In genomic region chr8:70769359-70769758, GRCm38 (mm10) we compare ENCODE assay signal across 9 mouse cellular contexts. TPM values are rescaled to one million over a fixed set of nuclear protein-coding genes. Genes with fewer than 3 reads are reported as not detected.
A peak's percentile ranks its signal among the peaks of the same experiment; 100 is the strongest.
DNase-seq lines count a peak whose midpoint lies in the region; ATAC-seq and TF ChIP-seq lines count a peak whose summit lies in the region.
"Had no signal": no experiment of that assay in that cellular context is flagged by ENCODE, and none has a peak within 500 bp of the region (broad histone marks: within the 10 kb centered on the region; RNA-seq: fewer than 3 reads in every experiment).

No protein-coding gene starts in this region.

- WGBS in forebrain, embryonic 13.5 days, result 6% methylated on average over 26 of the region's 26 CpGs
- WGBS in lung, embryonic 14.5 days, result 4% methylated on average over 26 of the region's 26 CpGs
- WGBS in olfactory bulb, adult 2 months, result 8% methylated on average over 26 of the region's 26 CpGs

- no peak for TF ChIP-seq CTCF in ES-Bruce4 (IDR thresholded peaks at IDR 0.05; ENCODE audit: low read depth, low read length)
- TF ChIP-seq CTCF in lung, embryonic 14.5 days (IDR thresholded peaks at IDR 0.05; ENCODE audit: low read depth), result peak; percentile 100
- TF ChIP-seq CTCF in olfactory bulb, adult 2 months (IDR thresholded peaks at IDR 0.05; ENCODE audit: insufficient read depth, low read depth, low read length), result peak; percentile 99

- peak overlapping the region; percentile 14; the same call in 1 of the 2 replicates for H3K27ac ChIP-seq in ES-Bruce4 (ENCODE audit: insufficient read depth, low read length)
- no peak overlapping the region; the same call in 1 of the 2 replicates for H3K27ac ChIP-seq in forebrain, embryonic 13.5 days
- no peak overlapping the region for H3K27ac ChIP-seq in lung, embryonic 14.5 days (ENCODE audit: low read depth)
- no peak overlapping the region for H3K27ac ChIP-seq in olfactory bulb, adult 2 months (ENCODE audit: insufficient read depth, low read depth, low read length)
- H3K27ac ChIP-seq: macrophage had no signal

- H3K9me3 ChIP-seq in ES-Bruce4 (replicated peaks; ENCODE audit: control insufficient read depth, insufficient read depth, low read length, poor library complexity, severe bottlenecking), result no peaks in the 10 kb centered on the region
- H3K9me3 ChIP-seq in forebrain, embryonic 13.5 days (replicated peaks), result no peaks in the 10 kb centered on the region
- H3K9me3 ChIP-seq in lung, embryonic 14.5 days (ENCODE audit: low read depth, low read length), result no peaks in the 10 kb centered on the region

- H3K4me1 ChIP-seq in ES-Bruce4 (ENCODE audit: control insufficient read depth, insufficient read depth, low read length), result peaks cover 4% of the 10 kb centered on the region
- peaks cover 36% of the 10 kb centered on the region for H3K4me1 ChIP-seq in forebrain, embryonic 13.5 days
- H3K4me1 ChIP-seq in lung, embryonic 14.5 days (ENCODE audit: insufficient read depth), result no peaks in the 10 kb centered on the region
- peaks cover 53% of the 10 kb centered on the region for H3K4me1 ChIP-seq in olfactory bulb, adult 2 months (ENCODE audit: control insufficient read depth, insufficient read depth, low read length)

- no peaks in the 10 kb centered on the region for H3K27me3 ChIP-seq in ES-Bruce4 (ENCODE audit: control insufficient read depth, insufficient read depth, low read length, poor library complexity, severe bottlenecking)
- peaks cover 10% of the 10 kb centered on the region; the same call in 1 of the 2 replicates for H3K27me3 ChIP-seq in forebrain, embryonic 13.5 days
- no peaks in the 10 kb centered on the region for H3K27me3 ChIP-seq in lung, embryonic 14.5 days (ENCODE audit: insufficient read depth, low read length)

- H3K4me3 ChIP-seq in ES-Bruce4 (ENCODE audit: low read depth, low read length), result peak overlapping the region; percentile 49
- no peak overlapping the region for H3K4me3 ChIP-seq in forebrain, embryonic 13.5 days
- no peak overlapping the region for H3K4me3 ChIP-seq in lung, embryonic 14.5 days (ENCODE audit: low read depth, low read length)
- no peak overlapping the region for H3K4me3 ChIP-seq in olfactory bulb, adult 2 months (ENCODE audit: insufficient read depth, low read depth, low read length)

- peak overlapping the region; percentile 54 for H3K9ac ChIP-seq in ES-Bruce4 (ENCODE audit: low read depth, poor library complexity, severe bottlenecking)
- no peak overlapping the region for H3K9ac ChIP-seq in forebrain, embryonic 13.5 days
- no peak overlapping the region for H3K9ac ChIP-seq in lung, embryonic 14.5 days

- ATAC-seq in forebrain, embryonic 13.5 days, result peak; percentile 81
- ATAC-seq in lung, embryonic 14.5 days (ENCODE audit: insufficient read depth), result peak; percentile 39

- TF ChIP-seq POLR2A in ES-Bruce4 (IDR thresholded peaks at IDR 0.05; ENCODE audit: insufficient read depth, low read length), result no peak
- TF ChIP-seq POLR2A in olfactory bulb, adult 2 months (IDR thresholded peaks at IDR 0.05; ENCODE audit: insufficient read depth, low read depth, low read length), result no peak

- TF ChIP-seq EP300 in ES-Bruce4 (IDR thresholded peaks at IDR 0.05; ENCODE audit: insufficient read depth, low read depth, low read length), result no peak

- no peak overlapping the region for H3K4me2 ChIP-seq in forebrain, embryonic 13.5 days
- H3K4me2 ChIP-seq in lung, embryonic 14.5 days, result no peak overlapping the region

- peak; percentile 95 for DNase-seq in c-Kit-positive CD71-positive TER-119-positive erythroid progenitor cells, embryonic 14.5 days (ENCODE audit: low spot score)
- DNase-seq in heart, postnatal 4 days, result peak; percentile 97
- peak; percentile 90 to 95 for DNase-seq in layer of hippocampus, adult 8-10 months (ENCODE audit: low spot score in 2 of 2)
- DNase-seq in lung, embryonic 14.5 days, result peak; percentile 98
- DNase-seq in thymus, adult 18-20 months, result peak; percentile 90 to 92

- no peaks in the 10 kb centered on the region; the same call in 1 of the 2 replicates for H3K36me3 ChIP-seq in ES-Bruce4 (ENCODE audit: control insufficient read depth, insufficient read depth, low read length, poor library complexity, severe bottlenecking)
- peaks cover 68% of the 10 kb centered on the region for H3K36me3 ChIP-seq in forebrain, embryonic 13.5 days (ENCODE audit: poor library complexity, severe bottlenecking)
- peaks cover 65% of the 10 kb centered on the region for H3K36me3 ChIP-seq in lung, embryonic 14.5 days (ENCODE audit: insufficient read depth)

RNA-seq across cellular contexts. Expression of gene Pik3r2, which starts 7.2 kb away (rescaled TPM):
- 20.1 and 25.1 TPM in 2 replicates for polyA plus RNA-seq in ES-Bruce4 (2011; ENCODE audit: insufficient read depth, insufficient read length, low read depth, missing spikeins)
- 84.3 and 84.6 TPM in 2 replicates for polyA plus RNA-seq in forebrain, embryonic 13.5 days (2015; fragmentation: Nextera tagmentation; extraction: Ambion mirVana)
- total RNA-seq in heart, postnatal 4 days (2021), result 10 to 100 TPM; 36.0 to 39.2 TPM
- total RNA-seq in layer of hippocampus, adult 8-10 months (2022), result 100 to 1,000 TPM; 145 to 157 (median 153) TPM
- 46.5 and 52.4 TPM in 2 replicates for polyA plus RNA-seq in lung, embryonic 14.5 days (2014; fragmentation: Nextera tagmentation; extraction: Ambion mirVana)
- not detected in 2 replicates for polyA plus RNA-seq in olfactory bulb, adult 2 months (2012; ENCODE audit: insufficient read depth, insufficient read length, low replicate concordance, missing spikeins)

RNA-seq across cellular contexts. Expression of gene Mpv17l2, which starts 8.6 kb away (rescaled TPM):
- polyA plus RNA-seq in ES-Bruce4 (2011; ENCODE audit: insufficient read depth, insufficient read length, low read depth, missing spikeins), result 17.7 and 19.1 TPM in 2 replicates
- polyA plus RNA-seq in forebrain, embryonic 13.5 days (2015; fragmentation: Nextera tagmentation; extraction: Ambion mirVana), result 44.8 and 48.0 TPM in 2 replicates
- 10 to 100 TPM; 35.8 to 37.9 TPM for total RNA-seq in heart, postnatal 4 days (2021)
- 10 to 100 TPM; 30.3 to 38.5 (median 31.7) TPM for total RNA-seq in layer of hippocampus, adult 8-10 months (2022)
- polyA plus RNA-seq in lung, embryonic 14.5 days (2014; fragmentation: Nextera tagmentation; extraction: Ambion mirVana), result 27.9 and 29.4 TPM in 2 replicates
- not detected in 2 replicates for polyA plus RNA-seq in olfactory bulb, adult 2 months (2012; ENCODE audit: insufficient read depth, insufficient read length, low replicate concordance, missing spikeins)

RNA-seq across cellular contexts. Expression of gene Rab3a, which starts 14.9 kb away (rescaled TPM):
- polyA plus RNA-seq in ES-Bruce4 (2011; ENCODE audit: insufficient read depth, insufficient read length, low read depth, missing spikeins), result 6.2 and 6.3 TPM in 2 replicates
- 180 and 188 TPM in 2 replicates for polyA plus RNA-seq in forebrain, embryonic 13.5 days (2015; fragmentation: Nextera tagmentation; extraction: Ambion mirVana)
- total RNA-seq in heart, postnatal 4 days (2021), result 10 to 100 TPM; 27.3 to 28.7 TPM
- 100 to 1,000 TPM; 732 to 771 (median 756) TPM for total RNA-seq in layer of hippocampus, adult 8-10 months (2022)
- polyA plus RNA-seq in lung, embryonic 14.5 days (2014; fragmentation: Nextera tagmentation; extraction: Ambion mirVana), result 10.5 and 12.0 TPM in 2 replicates
- polyA plus RNA-seq in olfactory bulb, adult 2 months (2012; ENCODE audit: insufficient read depth, insufficient read length, low replicate concordance, missing spikeins), result 431 and 581 TPM in 2 replicates

RNA-seq across cellular contexts. Expression of gene Mast3, which starts 35.5 kb away (rescaled TPM):
- 9.1 and 10.9 TPM in 2 replicates for polyA plus RNA-seq in ES-Bruce4 (2011; ENCODE audit: insufficient read depth, insufficient read length, low read depth, missing spikeins)
- polyA plus RNA-seq in forebrain, embryonic 13.5 days (2015; fragmentation: Nextera tagmentation; extraction: Ambion mirVana), result 15.8 and 16.0 TPM in 2 replicates
- 1 to 10 TPM; 8.4 to 8.9 TPM for total RNA-seq in heart, postnatal 4 days (2021)
- 100 to 1,000 TPM; 340 to 427 (median 396) TPM for total RNA-seq in layer of hippocampus, adult 8-10 months (2022)
- 16.1 and 18.0 TPM in 2 replicates for polyA plus RNA-seq in lung, embryonic 14.5 days (2014; fragmentation: Nextera tagmentation; extraction: Ambion mirVana)
- 57.2 TPM in 1 of 2 replicates, not detected in the other for polyA plus RNA-seq in olfactory bulb, adult 2 months (2012; ENCODE audit: insufficient read depth, insufficient read length, low replicate concordance, missing spikeins)

RNA-seq across cellular contexts. Expression of gene Il12rb1, which starts 38.9 kb away (rescaled TPM):
- polyA plus RNA-seq in ES-Bruce4 (2011; ENCODE audit: insufficient read depth, insufficient read length, low read depth, missing spikeins), result 1.1 and 2.0 TPM in 2 replicates
- 0.09 TPM in 1 of 2 replicates, not detected in the other for polyA plus RNA-seq in forebrain, embryonic 13.5 days (2015; fragmentation: Nextera tagmentation; extraction: Ambion mirVana)
- under 1 TPM in 1 of 2 experiments, not detected in 1; 0.12 TPM for total RNA-seq in heart, postnatal 4 days (2021)
- total RNA-seq in layer of hippocampus, adult 8-10 months (2022), result 1 to 10 TPM in 1 of 4 experiments, under 1 TPM in 3; 0.83 to 1.1 (median 0.85) TPM
- 0.17 TPM in 1 of 2 replicates, not detected in the other for polyA plus RNA-seq in lung, embryonic 14.5 days (2014; fragmentation: Nextera tagmentation; extraction: Ambion mirVana)
- polyA plus RNA-seq in olfactory bulb, adult 2 months (2012; ENCODE audit: insufficient read depth, insufficient read length, low replicate concordance, missing spikeins), result not detected in 2 replicates

Comparison
In these comparisons a context has a peak if more than half of its experiments do, and no peak if none do; other contexts are left out.
1. RNA of gene Pik3r2, which starts 7.2 kb away (polyA plus RNA-seq): 84.3 to 84.6 TPM in forebrain, embryonic 13.5 days, 46.5 to 52.4 TPM in lung, embryonic 14.5 days and 20.1 to 25.1 TPM in ES-Bruce4; not detected in olfactory bulb, adult 2 months; every median in the first group is over 10 times any median in the second.
2. RNA of gene Mpv17l2, which starts 8.6 kb away (polyA plus RNA-seq): 44.8 to 48.0 TPM in forebrain, embryonic 13.5 days, 27.9 to 29.4 TPM in lung, embryonic 14.5 days and 17.7 to 19.1 TPM in ES-Bruce4; not detected in olfactory bulb, adult 2 months; every median in the first group is over 10 times any median in the second.
3. RNA of gene Rab3a, which starts 14.9 kb away (polyA plus RNA-seq): 431 to 581 TPM in olfactory bulb, adult 2 months and 180 to 188 TPM in forebrain, embryonic 13.5 days; 10.5 to 12.0 TPM in lung, embryonic 14.5 days and 6.2 to 6.3 TPM in ES-Bruce4; every median in the first group is over 10 times any median in the second.
4. Peak in every context shown above with its lines, with median percentiles within 50 percentile points of each other: DNase-seq.